Mouse (Mus musculus): Measurements from ENCODE around the gene Efcc1. TPM values are rescaled to one million over a fixed set of nuclear protein-coding genes. Genes with fewer than 3 reads are reported as not detected.

Efcc1 gene
- polyA plus RNA-seq, 1 experiment from 2014 or later: 5.5 TPM

DNA sequence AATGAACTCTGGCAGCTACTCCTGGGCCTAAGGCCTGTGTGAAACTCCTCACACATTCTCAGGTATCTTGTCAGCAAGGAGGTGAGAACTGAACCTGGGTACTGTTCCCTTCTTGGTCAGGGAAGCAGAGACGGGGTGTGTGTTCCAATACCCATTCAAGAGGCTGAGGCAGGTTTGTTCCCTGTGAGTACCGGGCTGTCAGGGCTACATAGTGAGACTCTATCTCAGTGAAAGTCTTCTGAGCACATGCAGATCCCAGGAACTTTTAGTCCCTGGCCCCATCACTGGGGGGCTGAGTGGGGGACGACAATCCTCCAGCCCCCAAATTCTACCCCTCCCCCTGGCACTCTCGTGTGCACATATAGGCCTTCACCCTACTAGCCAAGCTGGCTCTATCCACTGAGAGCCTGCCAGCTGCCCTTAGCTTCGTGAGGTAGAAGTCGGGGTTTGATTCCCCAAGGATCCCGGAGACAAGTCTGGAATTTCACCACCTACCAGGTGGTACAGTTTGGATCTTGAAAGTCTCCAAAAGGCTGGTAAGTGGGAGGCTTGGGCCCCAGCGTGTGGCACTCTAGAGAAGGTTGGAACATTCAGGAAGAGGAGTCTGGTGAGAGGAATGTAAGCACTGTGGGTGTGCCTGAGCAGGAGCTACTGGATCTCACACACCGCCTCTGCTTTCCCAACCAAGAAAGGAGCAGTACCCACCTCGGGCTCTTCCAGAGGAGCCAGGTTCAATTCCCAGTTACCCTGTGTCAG, 50.1 kb downstream of the Efcc1 start:
- H3K36me3 ChIP-seq (ENCODE audit: control insufficient read depth, insufficient read depth, low read length): no peaks in the 10 kb centered on the region
- no peak overlapping the region for H3K4me2 ChIP-seq (ENCODE audit: low read length)
- H3K9me3 ChIP-seq (replicated peaks; ENCODE audit: control insufficient read depth, low read length, poor library complexity, severe bottlenecking): no peaks in the 10 kb centered on the region
- H3K27me3 ChIP-seq (ENCODE audit: control insufficient read depth, insufficient read depth, low read depth, low read length): no peaks in the 10 kb centered on the region
- no peaks in the 10 kb centered on the region for H3K4me1 ChIP-seq (ENCODE audit: control insufficient read depth, insufficient read depth, low read length)
- H3K9ac ChIP-seq (ENCODE audit: low read depth, low read length): no peak overlapping the region
- no peak for ATAC-seq
- WGBS: 87% methylated on average over 10 of the region's 10 CpGs
- H3K4me3 ChIP-seq (ENCODE audit: low read depth, low read length): no peak overlapping the region
- no peak overlapping the region for H3K27ac ChIP-seq (ENCODE audit: low read length)

DNA sequence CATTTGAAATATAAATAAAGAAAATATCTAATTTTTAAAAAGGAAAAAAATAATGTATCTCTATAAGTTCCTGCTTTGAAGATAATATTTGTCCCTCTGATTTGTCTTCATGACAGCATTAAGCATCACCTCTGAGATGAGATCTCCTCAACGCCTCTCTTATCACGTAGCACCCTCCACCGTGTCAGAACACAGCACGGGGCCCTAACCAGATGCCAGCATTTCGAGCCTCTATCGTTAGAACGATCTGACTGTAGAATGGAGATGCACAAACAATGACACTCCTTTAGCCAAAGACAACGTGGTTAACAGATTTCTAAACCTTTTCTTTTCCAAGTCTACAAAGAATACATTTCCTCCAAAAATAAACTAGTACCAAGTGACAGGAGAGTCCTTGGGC, 53.4 kb downstream of the Efcc1 start:
- 85% methylated on average over 8 of the region's 8 CpGs for WGBS
- H3K4me1 ChIP-seq (ENCODE audit: control insufficient read depth, insufficient read depth, low read length): peaks cover 2% of the 10 kb centered on the region; the same call in 1 of the 2 replicates
- no peaks in the 10 kb centered on the region for H3K27me3 ChIP-seq (ENCODE audit: control insufficient read depth, insufficient read depth, low read depth, low read length)
- H3K4me3 ChIP-seq (ENCODE audit: low read depth, low read length): no peak overlapping the region
- H3K27ac ChIP-seq (ENCODE audit: low read length): no peak overlapping the region
- no peaks in the 10 kb centered on the region for H3K9me3 ChIP-seq (replicated peaks; ENCODE audit: control insufficient read depth, low read length, poor library complexity, severe bottlenecking)
- ATAC-seq: no peak
- no peaks in the 10 kb centered on the region for H3K36me3 ChIP-seq (ENCODE audit: control insufficient read depth, insufficient read depth, low read length)
- H3K4me2 ChIP-seq (ENCODE audit: low read length): no peak overlapping the region
- H3K9ac ChIP-seq (ENCODE audit: low read depth, low read length): no peak overlapping the region

DNA sequence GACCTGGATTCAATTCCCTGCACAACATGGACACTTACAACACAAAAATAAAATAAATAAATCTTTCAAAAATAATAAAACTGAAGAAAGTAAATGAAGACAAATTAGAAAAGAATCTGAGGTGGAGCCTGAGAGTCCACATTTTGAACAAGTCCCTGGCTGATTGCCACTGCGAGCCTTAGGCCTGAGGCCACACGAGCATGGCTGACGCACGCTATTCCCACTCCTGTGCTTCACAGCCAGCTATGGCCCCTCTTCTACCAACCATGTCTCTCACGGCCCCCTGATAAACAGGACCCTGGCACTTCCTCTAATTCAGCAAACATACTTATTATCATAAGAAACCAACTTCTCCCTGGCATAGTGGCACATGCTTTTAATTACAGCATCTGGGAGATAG, 56.0 kb downstream of the Efcc1 start:
- Histone ChIP-seq H3K4me1 (ENCODE audit: control insufficient read depth, insufficient read depth, low read length) (peaks cover 2% of the 10 kb centered on the region; the same call in 1 of the 2 replicates), H3K27ac (ENCODE audit: low read length) (no peak overlapping the region), H3K4me2 (ENCODE audit: low read length) (no peak overlapping the region), H3K9ac (ENCODE audit: low read depth, low read length) (no peak overlapping the region), H3K4me3 (ENCODE audit: low read depth, low read length) (no peak overlapping the region), H3K36me3 (ENCODE audit: control insufficient read depth, insufficient read depth, low read length) (no peaks in the 10 kb centered on the region), H3K27me3 (ENCODE audit: control insufficient read depth, insufficient read depth, low read depth, low read length) (no peaks in the 10 kb centered on the region), H3K9me3 (replicated peaks; ENCODE audit: control insufficient read depth, low read length, poor library complexity, severe bottlenecking) (no peaks in the 10 kb centered on the region)
- 91% methylated on average over 5 of the region's 5 CpGs for WGBS
- no peak for ATAC-seq

DNA sequence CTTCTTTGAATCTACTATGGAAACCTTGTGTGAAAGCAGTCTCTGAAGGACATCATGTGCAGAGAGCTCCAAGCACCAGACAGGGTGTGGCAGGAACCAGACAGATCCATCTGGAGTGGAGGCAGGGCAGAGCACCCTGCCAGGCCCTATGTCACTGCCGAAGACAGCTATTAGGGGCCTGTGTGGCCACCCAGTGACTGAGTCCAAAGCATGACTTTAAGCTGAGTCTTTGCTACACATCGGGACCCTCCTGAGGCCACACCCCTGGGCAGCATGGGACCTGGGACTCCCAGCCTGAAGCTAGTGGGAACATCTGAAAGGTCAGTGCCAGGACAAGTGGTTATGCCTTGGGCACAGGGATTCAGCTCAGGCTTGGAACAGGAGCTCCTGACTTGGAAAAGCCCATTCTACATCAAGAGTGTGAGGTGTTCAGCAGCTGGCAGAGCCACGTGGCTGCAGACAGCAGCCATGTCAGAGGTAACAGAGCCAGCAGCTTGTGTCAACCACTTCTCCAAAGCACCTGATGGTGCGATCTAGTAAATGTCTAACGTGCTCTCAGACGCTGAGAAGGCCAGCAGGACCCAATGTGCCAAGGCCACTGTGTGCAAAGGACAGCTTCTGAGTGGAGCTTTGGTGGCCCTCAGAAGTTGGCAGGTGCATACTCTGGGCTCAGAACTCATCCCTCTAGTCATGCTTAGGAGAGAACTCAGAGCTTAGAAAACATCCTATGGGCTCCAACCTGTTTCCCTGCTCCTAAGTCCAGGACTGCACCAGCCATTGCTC, 56.6 kb downstream of the Efcc1 start:
- WGBS: 92% methylated on average over 6 of the region's 6 CpGs
- Histone ChIP-seq H3K27me3 (ENCODE audit: control insufficient read depth, insufficient read depth, low read depth, low read length) (no peaks in the 10 kb centered on the region), H3K36me3 (ENCODE audit: control insufficient read depth, insufficient read depth, low read length) (0 out of 2 replicates have a peak, but pooled peaks cover 2% of the 10 kb centered on the region), H3K4me3 (ENCODE audit: low read depth, low read length) (no peak overlapping the region), H3K4me1 (ENCODE audit: control insufficient read depth, insufficient read depth, low read length) (peaks cover 2% of the 10 kb centered on the region; the same call in 1 of the 2 replicates), H3K27ac (ENCODE audit: low read length) (no peak overlapping the region), H3K4me2 (ENCODE audit: low read length) (no peak overlapping the region), H3K9me3 (replicated peaks; ENCODE audit: control insufficient read depth, low read length, poor library complexity, severe bottlenecking) (no peaks in the 10 kb centered on the region), H3K9ac (ENCODE audit: low read depth, low read length) (no peak overlapping the region)
- ATAC-seq: no peak

DNA sequence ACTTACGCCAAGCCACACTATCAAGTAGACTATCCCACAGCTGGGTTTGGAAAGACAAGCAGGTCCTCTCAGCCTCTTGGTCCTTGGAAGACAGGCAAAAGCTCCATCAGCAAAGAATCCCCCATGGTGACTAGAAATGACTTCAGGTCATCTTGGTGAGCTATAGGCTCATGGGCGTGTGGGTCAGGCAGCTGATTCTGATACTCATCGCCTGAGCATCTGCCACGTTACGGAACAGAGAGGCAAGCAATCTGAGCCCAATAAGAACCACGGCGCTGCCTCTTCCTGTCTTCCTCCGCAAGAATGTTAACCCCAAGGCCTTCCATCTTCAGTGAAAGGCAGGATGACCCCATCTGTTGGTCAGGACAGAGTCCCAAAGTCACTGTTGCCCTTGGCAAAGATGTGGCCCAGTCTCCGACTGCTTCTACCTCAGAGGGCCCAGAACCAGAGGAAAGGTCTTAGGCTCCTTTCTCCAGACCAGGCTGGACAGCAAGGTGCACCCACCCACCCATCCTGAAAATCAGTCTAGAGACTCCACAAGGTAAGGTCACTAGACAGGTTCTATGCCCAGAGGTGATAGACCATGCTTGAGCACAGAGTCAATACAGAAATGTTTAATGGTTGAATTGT, 57.7 kb downstream of the Efcc1 start:
- H3K4me3 ChIP-seq (ENCODE audit: low read depth, low read length): no peak overlapping the region
- no peak overlapping the region for H3K9ac ChIP-seq (ENCODE audit: low read depth, low read length)
- peaks cover 2% of the 10 kb centered on the region; the same call in 1 of the 2 replicates for H3K4me1 ChIP-seq (ENCODE audit: control insufficient read depth, insufficient read depth, low read length)
- H3K27ac ChIP-seq (ENCODE audit: low read length): no peak overlapping the region
- H3K27me3 ChIP-seq (ENCODE audit: control insufficient read depth, insufficient read depth, low read depth, low read length): no peaks in the 10 kb centered on the region
- no peak for ATAC-seq
- no peak overlapping the region for H3K4me2 ChIP-seq (ENCODE audit: low read length)
- peaks cover 4% of the 10 kb centered on the region; the same call in 1 of the 2 replicates for H3K36me3 ChIP-seq (ENCODE audit: control insufficient read depth, insufficient read depth, low read length)
- no peaks in the 10 kb centered on the region for H3K9me3 ChIP-seq (replicated peaks; ENCODE audit: control insufficient read depth, low read length, poor library complexity, severe bottlenecking)
- WGBS: 97% methylated on average over 9 of the region's 9 CpGs

DNA sequence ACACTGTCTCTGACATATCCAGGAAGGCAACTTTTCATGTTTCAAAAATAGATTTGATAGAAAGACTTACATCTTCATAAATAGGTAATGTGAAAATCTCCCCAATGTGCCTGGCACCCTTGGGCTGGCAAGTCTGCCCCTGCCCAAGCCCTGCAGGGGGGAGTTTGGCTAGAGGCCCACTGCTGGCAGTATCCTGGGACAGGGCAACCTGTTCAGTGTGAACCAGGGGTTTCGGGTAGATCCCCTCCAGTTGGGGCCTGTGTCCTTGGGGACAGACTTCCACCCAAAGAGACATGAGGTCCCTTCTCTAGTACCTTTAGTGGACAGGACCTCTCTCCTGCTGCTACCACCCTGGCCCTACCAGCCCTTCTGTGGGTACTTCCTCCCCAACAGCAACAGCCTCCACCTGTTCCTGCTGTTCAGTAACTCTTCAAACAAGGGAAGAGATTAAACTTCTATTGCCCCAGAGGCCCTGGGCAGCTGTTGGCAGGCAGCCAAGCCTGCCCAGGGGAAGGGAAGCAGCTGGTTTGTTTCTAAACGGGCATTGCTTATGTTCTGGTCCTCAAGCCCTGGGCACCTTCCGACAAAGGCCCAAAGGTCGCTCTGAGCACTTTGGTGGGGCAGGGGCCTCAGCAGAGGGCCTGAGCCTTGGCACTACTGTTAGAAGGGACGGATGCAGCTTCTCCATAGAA, 58.4 kb downstream of the Efcc1 start:
- Histone ChIP-seq H3K36me3 (ENCODE audit: control insufficient read depth, insufficient read depth, low read length) (peaks cover 7% of the 10 kb centered on the region), H3K27me3 (ENCODE audit: control insufficient read depth, insufficient read depth, low read depth, low read length) (no peaks in the 10 kb centered on the region), H3K27ac (ENCODE audit: low read length) (peak overlapping the region; percentile 31; the same call in 1 of the 2 replicates), H3K9me3 (replicated peaks; ENCODE audit: control insufficient read depth, low read length, poor library complexity, severe bottlenecking) (no peaks in the 10 kb centered on the region), H3K9ac (ENCODE audit: low read depth, low read length) (no peak overlapping the region), H3K4me2 (ENCODE audit: low read length) (no peak overlapping the region), H3K4me1 (ENCODE audit: control insufficient read depth, insufficient read depth, low read length) (peaks cover 2% of the 10 kb centered on the region; the same call in 1 of the 2 replicates), H3K4me3 (ENCODE audit: low read depth, low read length) (no peak overlapping the region)
- no peak for ATAC-seq
- WGBS: 37% methylated on average over 5 of the region's 5 CpGs

DNA sequence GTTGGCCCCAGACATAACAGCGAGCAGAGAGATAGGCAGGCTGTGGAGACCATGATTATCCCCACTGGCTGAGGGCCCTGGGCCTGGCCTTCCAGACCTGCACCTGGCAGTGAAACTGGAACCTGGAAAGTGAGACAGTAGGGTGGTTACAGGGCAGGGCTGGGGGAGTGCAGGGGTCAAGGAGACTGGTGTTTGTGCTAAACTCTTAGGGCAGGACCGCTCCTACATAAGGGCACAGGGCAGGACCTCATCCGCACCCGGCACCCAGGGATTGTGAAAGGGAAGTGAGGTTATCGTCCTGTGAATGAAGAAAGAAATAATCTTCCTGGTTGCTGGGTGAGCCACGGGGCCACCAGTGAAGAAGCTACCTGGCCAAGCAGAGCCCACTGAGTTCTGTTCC, 59.1 kb downstream of the Efcc1 start:
- no peak for ATAC-seq
- no peak overlapping the region for H3K4me2 ChIP-seq (ENCODE audit: low read length)
- no peak overlapping the region for H3K27ac ChIP-seq (ENCODE audit: low read length)
- peaks cover 2% of the 10 kb centered on the region; the same call in 1 of the 2 replicates for H3K4me1 ChIP-seq (ENCODE audit: control insufficient read depth, insufficient read depth, low read length)
- no peak overlapping the region for H3K9ac ChIP-seq (ENCODE audit: low read depth, low read length)
- H3K9me3 ChIP-seq (replicated peaks; ENCODE audit: control insufficient read depth, low read length, poor library complexity, severe bottlenecking): no peaks in the 10 kb centered on the region
- H3K27me3 ChIP-seq (ENCODE audit: control insufficient read depth, insufficient read depth, low read depth, low read length): no peaks in the 10 kb centered on the region
- 91% methylated on average over 6 of the region's 6 CpGs for WGBS
- no peak overlapping the region for H3K4me3 ChIP-seq (ENCODE audit: low read depth, low read length)
- H3K36me3 ChIP-seq (ENCODE audit: control insufficient read depth, insufficient read depth, low read length): peaks cover 7% of the 10 kb centered on the region

DNA sequence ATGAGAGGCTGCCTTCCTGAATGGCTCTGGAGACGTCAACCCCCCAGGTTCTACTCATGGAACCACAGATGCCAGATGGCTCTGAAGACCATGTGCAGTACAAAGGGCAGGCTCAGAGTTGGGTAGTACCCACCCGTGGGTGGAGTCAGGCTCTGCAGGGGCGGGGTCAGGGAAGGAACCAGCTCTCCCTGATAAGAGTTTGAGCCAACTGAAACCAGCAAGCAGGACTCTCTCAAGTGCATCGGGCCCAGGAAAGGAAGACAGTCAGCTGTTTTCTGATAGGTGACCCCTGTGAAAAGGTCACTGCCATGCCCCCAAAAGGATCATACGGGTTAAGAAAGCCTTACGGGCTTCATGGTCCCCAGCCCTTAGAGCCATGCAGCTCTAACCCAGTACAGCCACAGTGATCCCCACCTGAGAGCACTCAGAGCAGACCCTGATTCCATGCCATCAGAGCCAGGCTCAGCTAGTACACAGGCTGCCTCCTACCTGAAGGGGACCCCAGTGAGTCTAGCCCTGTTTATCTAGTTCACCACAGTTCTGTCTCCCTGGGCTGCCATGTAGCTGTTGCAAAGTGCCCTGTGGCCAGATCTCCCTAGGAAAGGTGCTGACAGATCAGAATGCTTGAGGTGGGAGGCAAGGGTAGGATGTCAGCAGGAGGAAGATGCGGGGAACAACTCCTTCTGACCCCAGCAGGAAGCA, 60.3 kb downstream of the Efcc1 start:
- Histone ChIP-seq H3K27ac (ENCODE audit: low read length) (no peak overlapping the region), H3K4me2 (ENCODE audit: low read length) (no peak overlapping the region), H3K9me3 (replicated peaks; ENCODE audit: control insufficient read depth, low read length, poor library complexity, severe bottlenecking) (no peaks in the 10 kb centered on the region), H3K27me3 (ENCODE audit: control insufficient read depth, insufficient read depth, low read depth, low read length) (no peaks in the 10 kb centered on the region), H3K9ac (ENCODE audit: low read depth, low read length) (no peak overlapping the region), H3K36me3 (ENCODE audit: control insufficient read depth, insufficient read depth, low read length) (peaks cover 7% of the 10 kb centered on the region), H3K4me3 (ENCODE audit: low read depth, low read length) (no peak overlapping the region), H3K4me1 (ENCODE audit: control insufficient read depth, insufficient read depth, low read length) (peaks cover 2% of the 10 kb centered on the region; the same call in 1 of the 2 replicates)
- no peak for ATAC-seq
- WGBS: 86% methylated on average over 7 of the region's 7 CpGs

Data from midbrain, embryonic 16.5 days (tissue).